Mouse (Mus musculus): Measurements from ENCODE around the gene Lsm2. TPM values are rescaled to one million over a fixed set of nuclear protein-coding genes. Genes with fewer than 3 reads are reported as not detected.
"Not testable (repeated sequence)": the region's sequence is repeated elsewhere in the genome, so short reads cannot be mapped to it uniquely, and the experiment has no call there.

Gene Lsm2
- polyA plus RNA-seq, 1 experiment, result 579 TPM

DNA sequence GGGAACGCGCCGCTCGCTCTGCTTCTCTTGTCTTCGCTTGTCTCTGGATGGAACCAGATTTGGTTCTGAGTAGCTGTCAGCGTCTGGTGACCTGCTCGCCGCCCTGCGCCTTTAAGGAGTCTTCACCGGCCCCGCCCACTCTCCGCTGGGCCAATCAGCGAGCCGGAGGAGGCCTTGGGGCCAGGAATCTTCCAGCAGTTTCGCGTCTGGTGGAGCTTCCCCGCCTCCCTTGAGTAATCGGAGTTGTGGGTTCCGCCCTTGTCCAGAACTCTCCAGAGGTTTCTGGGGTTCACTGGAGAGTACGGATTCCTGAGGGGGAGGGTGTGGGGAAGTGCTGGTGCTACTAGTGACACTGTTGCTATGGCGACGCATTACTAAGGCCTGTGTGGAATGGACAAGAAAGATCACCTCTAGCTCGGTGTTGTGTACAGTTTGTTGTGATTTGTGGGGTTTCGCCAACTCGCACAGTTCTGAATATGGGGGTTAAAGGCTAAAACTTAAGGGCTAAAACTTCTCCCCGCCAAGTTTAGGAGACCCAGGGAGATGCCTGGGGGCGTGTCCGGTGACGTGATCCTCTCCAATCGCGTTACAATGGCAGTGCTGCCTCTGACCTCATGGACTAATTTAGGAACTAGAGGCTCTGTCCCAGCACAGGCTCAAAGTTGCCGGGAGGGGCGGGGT is 9.5 kb upstream of the Lsm2 start, which contains the start of the genes Hspa1a and Hspa1l:
TSS of gene Hspa1a (minus strand) at position 88 of the 681 bp plus-strand sequence.
TSS of gene Hspa1l (plus strand) at position 635 of the 681 bp plus-strand sequence.
- peak; percentile 42; the same call in 1 of the 2 replicates for TF ChIP-seq POLR2A (IDR thresholded peaks at IDR 0.05; ENCODE audit: control insufficient read depth, low read depth, low read length)
- H3K36me3 ChIP-seq (ENCODE audit: control insufficient read depth, insufficient read depth, low read length); H3K4me1 ChIP-seq (ENCODE audit: control insufficient read depth, insufficient read depth, low read length); H3K27me3 ChIP-seq (ENCODE audit: control insufficient read depth, insufficient read depth, low read length): not testable (repeated sequence)
- peak within 1 kb of the TSS; percentile 86 for H3K27ac ChIP-seq (ENCODE audit: control insufficient read depth, insufficient read depth, low read depth, low read length)
- H3K4me3 ChIP-seq (ENCODE audit: control insufficient read depth, low read depth, low read length), result peak within 1 kb of the TSS; percentile 91

DNA sequence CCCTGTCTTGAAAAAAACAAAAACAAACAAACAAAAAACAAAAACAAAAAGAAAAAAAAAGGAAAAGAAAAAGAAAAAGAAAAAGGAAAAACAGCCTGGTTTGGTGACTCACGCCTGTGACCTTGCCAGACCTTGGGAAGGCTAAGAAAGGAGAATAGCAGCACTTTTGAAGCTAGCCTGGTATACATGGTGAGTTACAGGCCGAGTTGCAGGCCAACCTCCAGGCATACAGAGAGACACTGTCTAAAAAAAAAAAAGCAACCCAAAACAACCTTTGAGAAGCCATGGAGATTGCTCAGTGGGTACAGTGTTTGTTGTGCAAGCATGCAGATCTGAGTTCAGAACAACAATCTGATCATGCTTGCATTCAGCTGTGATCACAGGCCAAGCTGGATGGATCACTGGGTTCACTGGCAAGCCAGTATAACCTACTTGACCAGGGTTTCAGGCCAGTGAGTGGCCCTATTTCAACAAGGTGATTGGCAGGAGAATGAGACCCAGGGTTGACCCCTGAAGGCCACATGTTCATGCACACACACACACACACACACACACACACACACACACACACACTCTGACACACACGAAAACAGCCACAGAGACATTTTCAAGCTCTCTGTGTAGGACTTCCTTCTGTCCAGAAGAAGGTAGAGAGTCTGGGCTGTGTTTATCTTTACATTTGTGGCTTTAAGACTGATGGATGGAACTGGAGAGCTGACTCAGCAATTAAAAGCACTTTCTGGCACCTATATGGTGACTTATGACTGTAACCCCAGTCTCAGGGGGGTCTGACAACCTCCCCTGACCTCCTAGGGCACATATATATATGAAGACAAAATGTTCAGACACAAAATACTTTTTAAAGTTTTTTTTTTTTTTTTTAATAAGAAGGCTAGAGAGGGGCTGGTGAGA is 5.8 kb upstream of the Lsm2 start:
- Histone ChIP-seq H3K27me3 (ENCODE audit: control insufficient read depth, insufficient read depth, low read length) (no peaks in the 10 kb centered on the region), H3K36me3 (ENCODE audit: control insufficient read depth, insufficient read depth, low read length) (no peaks in the 10 kb centered on the region), H3K4me1 (ENCODE audit: control insufficient read depth, insufficient read depth, low read length) (peaks cover 19% of the 10 kb centered on the region), H3K27ac (ENCODE audit: control insufficient read depth, insufficient read depth, low read depth, low read length) (no peak overlapping the region), H3K4me3 (ENCODE audit: control insufficient read depth, low read depth, low read length) (peak overlapping the region; percentile 57)
- TF ChIP-seq CTCF (IDR thresholded peaks at IDR 0.05; ENCODE audit: control insufficient read depth, insufficient read depth, insufficient replicate concordance, low read depth, low read length) (no peak), POLR2A (IDR thresholded peaks at IDR 0.05; ENCODE audit: control insufficient read depth, low read depth, low read length) (no peak)

DNA sequence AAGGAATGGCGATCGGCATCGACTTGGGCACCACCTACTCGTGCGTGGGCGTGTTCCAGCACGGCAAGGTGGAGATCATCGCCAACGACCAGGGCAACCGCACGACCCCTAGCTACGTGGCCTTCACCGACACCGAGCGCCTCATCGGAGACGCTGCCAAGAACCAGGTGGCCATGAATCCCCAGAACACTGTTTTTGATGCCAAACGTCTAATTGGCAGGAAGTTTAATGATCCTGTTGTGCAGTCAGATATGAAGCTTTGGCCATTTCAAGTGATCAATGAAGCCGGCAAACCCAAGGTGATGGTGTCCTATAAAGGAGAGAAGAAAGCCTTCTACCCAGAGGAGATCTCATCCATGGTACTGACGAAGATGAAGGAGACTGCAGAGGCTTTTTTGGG is 4.7 kb upstream of the Lsm2 start:
- Histone ChIP-seq H3K27me3 (ENCODE audit: control insufficient read depth, insufficient read depth, low read length) (no peaks in the 10 kb centered on the region), H3K4me3 (ENCODE audit: control insufficient read depth, low read depth, low read length) (peak overlapping the region; percentile 77), H3K36me3 (ENCODE audit: control insufficient read depth, insufficient read depth, low read length) (no peaks in the 10 kb centered on the region), H3K27ac (ENCODE audit: control insufficient read depth, insufficient read depth, low read depth, low read length) (no peak overlapping the region), H3K4me1 (ENCODE audit: control insufficient read depth, insufficient read depth, low read length) (peaks cover 21% of the 10 kb centered on the region)
- no peak for TF ChIP-seq CTCF (IDR thresholded peaks at IDR 0.05; ENCODE audit: control insufficient read depth, insufficient read depth, insufficient replicate concordance, low read depth, low read length)
- TF ChIP-seq POLR2A (IDR thresholded peaks at IDR 0.05; ENCODE audit: control insufficient read depth, low read depth, low read length), result no peak

DNA sequence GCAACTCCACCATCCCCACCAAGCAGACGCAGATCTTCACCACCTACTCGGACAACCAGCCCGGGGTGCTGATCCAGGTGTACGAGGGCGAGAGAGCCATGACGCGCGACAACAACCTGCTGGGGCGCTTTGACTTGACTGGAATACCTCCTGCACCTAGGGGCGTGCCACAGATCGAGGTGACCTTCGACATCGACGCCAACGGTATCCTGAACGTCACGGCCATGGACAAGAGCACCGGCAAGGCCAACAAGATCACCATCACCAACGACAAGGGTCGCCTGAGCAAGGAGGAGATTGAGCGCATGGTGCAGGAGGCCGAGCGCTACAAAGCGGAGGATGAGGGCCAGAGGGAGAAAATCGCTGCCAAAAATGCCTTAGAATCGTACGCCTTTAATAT is 3.4 kb upstream of the Lsm2 start:
- TF ChIP-seq CTCF (IDR thresholded peaks at IDR 0.05; ENCODE audit: control insufficient read depth, insufficient read depth, insufficient replicate concordance, low read depth, low read length) (no peak), POLR2A (IDR thresholded peaks at IDR 0.05; ENCODE audit: control insufficient read depth, low read depth, low read length) (no peak; the same call in 1 of the 2 replicates)
- H3K36me3 ChIP-seq (ENCODE audit: control insufficient read depth, insufficient read depth, low read length), result no peaks in the 10 kb centered on the region
- H3K27me3 ChIP-seq (ENCODE audit: control insufficient read depth, insufficient read depth, low read length), result no peaks in the 10 kb centered on the region
- peaks cover 17% of the 10 kb centered on the region for H3K4me1 ChIP-seq (ENCODE audit: control insufficient read depth, insufficient read depth, low read length)
- H3K4me3 ChIP-seq (ENCODE audit: control insufficient read depth, low read depth, low read length), result peak overlapping the region; percentile 48
- H3K27ac ChIP-seq (ENCODE audit: control insufficient read depth, insufficient read depth, low read depth, low read length), result no peak overlapping the region

DNA sequence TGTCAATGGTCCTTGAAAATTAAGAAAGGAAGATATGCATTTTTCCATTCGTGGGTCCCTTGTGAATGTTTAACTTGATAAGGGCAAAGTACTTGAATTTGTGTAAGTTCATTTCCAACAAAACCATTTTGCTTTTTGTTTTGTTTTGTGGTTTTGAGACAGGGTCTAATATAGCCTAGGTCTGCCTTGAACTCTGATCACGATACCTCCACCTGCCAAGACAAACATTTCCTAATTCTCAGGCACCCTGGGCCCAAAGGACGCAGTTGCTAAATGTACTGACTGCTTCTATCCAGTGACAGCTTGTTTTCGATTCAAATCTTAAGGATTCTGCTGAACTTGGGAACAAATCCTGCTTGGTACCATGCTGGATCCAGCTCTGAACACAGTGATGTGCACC is 2.0 kb upstream of the Lsm2 start:
- peaks cover 17% of the 10 kb centered on the region for H3K4me1 ChIP-seq (ENCODE audit: control insufficient read depth, insufficient read depth, low read length)
- H3K4me3 ChIP-seq (ENCODE audit: control insufficient read depth, low read depth, low read length), result no peak overlapping the region
- no peaks in the 10 kb centered on the region for H3K36me3 ChIP-seq (ENCODE audit: control insufficient read depth, insufficient read depth, low read length)
- TF ChIP-seq POLR2A (IDR thresholded peaks at IDR 0.05; ENCODE audit: control insufficient read depth, low read depth, low read length), result no peak
- TF ChIP-seq CTCF (IDR thresholded peaks at IDR 0.05; ENCODE audit: control insufficient read depth, insufficient read depth, insufficient replicate concordance, low read depth, low read length), result no peak
- H3K27me3 ChIP-seq (ENCODE audit: control insufficient read depth, insufficient read depth, low read length), result no peaks in the 10 kb centered on the region
- H3K27ac ChIP-seq (ENCODE audit: control insufficient read depth, insufficient read depth, low read depth, low read length), result no peak overlapping the region

DNA sequence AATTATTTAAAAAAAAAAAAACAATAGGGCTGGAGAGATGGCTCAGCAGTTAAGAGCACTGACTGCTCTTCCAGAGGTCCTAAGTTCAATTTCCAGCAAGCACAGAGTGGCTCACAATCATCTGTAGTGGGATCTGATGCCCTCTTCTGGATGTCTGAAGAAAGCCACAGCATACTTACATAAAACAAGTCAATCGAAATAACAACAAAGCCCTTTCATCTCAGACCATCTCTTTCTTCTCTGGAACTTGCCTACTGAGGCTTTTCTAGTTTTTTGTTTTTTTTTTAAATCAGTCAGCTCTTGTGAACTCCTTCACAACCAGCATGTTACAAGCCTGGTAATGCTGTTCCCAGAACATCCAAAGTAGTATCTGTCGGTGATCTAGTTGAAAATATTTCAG is 1.0 kb upstream of the Lsm2 start:
- Histone ChIP-seq H3K27me3 (ENCODE audit: control insufficient read depth, insufficient read depth, low read length) (no peaks in the 10 kb centered on the region), H3K27ac (ENCODE audit: control insufficient read depth, insufficient read depth, low read depth, low read length) (no peak overlapping the region), H3K4me3 (ENCODE audit: control insufficient read depth, low read depth, low read length) (no peak overlapping the region), H3K4me1 (ENCODE audit: control insufficient read depth, insufficient read depth, low read length) (peaks cover 17% of the 10 kb centered on the region), H3K36me3 (ENCODE audit: control insufficient read depth, insufficient read depth, low read length) (no peaks in the 10 kb centered on the region)
- TF ChIP-seq CTCF (IDR thresholded peaks at IDR 0.05; ENCODE audit: control insufficient read depth, insufficient read depth, insufficient replicate concordance, low read depth, low read length) (no peak), POLR2A (IDR thresholded peaks at IDR 0.05; ENCODE audit: control insufficient read depth, low read depth, low read length) (no peak)

DNA sequence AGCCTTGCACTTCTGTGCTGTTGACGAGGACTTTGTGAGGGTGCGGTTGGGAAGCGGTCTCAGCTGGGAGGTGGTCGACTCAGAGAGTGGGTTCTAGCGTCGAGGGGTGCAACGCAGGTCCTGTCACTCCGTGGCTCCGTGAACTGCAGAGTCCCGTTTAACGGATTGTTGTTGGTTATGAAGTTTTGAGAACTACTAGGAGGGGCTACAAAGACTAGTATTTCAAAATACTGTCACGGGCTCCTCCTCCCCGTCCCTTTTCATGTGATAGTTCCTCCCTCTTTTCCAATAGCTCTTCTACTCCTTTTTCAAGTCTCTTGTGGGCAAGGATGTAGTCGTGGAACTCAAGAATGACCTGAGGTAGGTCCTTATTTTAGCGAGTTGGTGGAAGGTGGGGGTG is 666 bp downstream of the Lsm2 start:
- peak overlapping the region; percentile 92 for H3K27ac ChIP-seq (ENCODE audit: control insufficient read depth, insufficient read depth, low read depth, low read length)
- no peaks in the 10 kb centered on the region for H3K27me3 ChIP-seq (ENCODE audit: control insufficient read depth, insufficient read depth, low read length)
- H3K4me1 ChIP-seq (ENCODE audit: control insufficient read depth, insufficient read depth, low read length), result peaks cover 12% of the 10 kb centered on the region
- H3K4me3 ChIP-seq (ENCODE audit: control insufficient read depth, low read depth, low read length), result peak overlapping the region; percentile 83
- no peak for TF ChIP-seq POLR2A (IDR thresholded peaks at IDR 0.05; ENCODE audit: control insufficient read depth, low read depth, low read length)
- no peak for TF ChIP-seq CTCF (IDR thresholded peaks at IDR 0.05; ENCODE audit: control insufficient read depth, insufficient read depth, insufficient replicate concordance, low read depth, low read length)
- no peaks in the 10 kb centered on the region for H3K36me3 ChIP-seq (ENCODE audit: control insufficient read depth, insufficient read depth, low read length)

Data from testis, adult 2 months (tissue).